Mouse (Mus musculus) forebrain, postnatal 0 days (tissue): ENCODE data around the gene Sox5. TPM values are rescaled to one million over a fixed set of nuclear protein-coding genes. Genes with fewer than 3 reads are reported as not detected.

Source experiments
- ATAC-seq: fragments of 200-750 bp; cut with Nextera tagmentation; 2 replicates; pipeline ENCODE4 v1.8.0; 2017; ENCODE audit warnings: mild to moderate bottlenecking, moderate library complexity
- DNase-seq: peaks from one replicate; pipeline ENCODE4 v3.0.0-alpha.2; 2015
- H3K27ac ChIP-seq: fragments of 300-500 bp; sonication (generic); 2 replicates; pipeline ENCODE4 v1.5.1; 2014; ENCODE audit warnings: low read depth, mild to moderate bottlenecking, antibody characterized with exemption, low read length, moderate library complexity, mixed read lengths
- H3K27me3 ChIP-seq: fragments of 300-500 bp; sonication (generic); 2 replicates; pipeline ENCODE4 v1.6.1; 2014; ENCODE audit warnings: mild to moderate bottlenecking, low read length, mixed read lengths; ENCODE audit not compliant: insufficient read depth
- H3K36me3 ChIP-seq: fragments of 300-500 bp; sonication (generic); 2 replicates; pipeline ENCODE4 v1.6.1; 2014; ENCODE audit warnings: mild to moderate bottlenecking, moderate library complexity; ENCODE audit not compliant: insufficient read depth
- H3K4me1 ChIP-seq: fragments of 300-500 bp; sonication (generic); 2 replicates; pipeline ENCODE4 v1.6.1; 2014; ENCODE audit warnings: antibody characterized with exemption; ENCODE audit not compliant: insufficient read depth
- H3K4me2 ChIP-seq: fragments of 300-500 bp; sonication (generic); 2 replicates; pipeline ENCODE4 v1.6.1; 2014; ENCODE audit warnings: low read depth, mild to moderate bottlenecking, moderate library complexity
- H3K4me3 ChIP-seq: fragments of 300-500 bp; sonication (generic); 2 replicates; pipeline ENCODE4 v1.5.1; 2014; ENCODE audit warnings: low read depth, low read length, mixed read lengths
- H3K9ac ChIP-seq: fragments of 300-500 bp; sonication (generic); 2 replicates; pipeline ENCODE4 v1.6.1; 2014; ENCODE audit warnings: mild to moderate bottlenecking
- H3K9me3 ChIP-seq: fragments of 300-500 bp; sonication (generic); 2 replicates; pipeline ENCODE4 v1.6.1; 2016; ENCODE audit warnings: low read length
- CTCF ChIP-seq: sonication (generic); IDR thresholded peaks from 2 replicates; pipeline ENCODE4 v1.5.1; 2016; ENCODE audit warnings: antibody characterized with exemption, control low read depth, low read depth
- WGBS: fragments of 180-500 bp; shearing (Covaris S2); extraction: QIAGEN DNeasy Blood & Tissue Kit; methylation state at CpG from one replicate; pipeline ENCODE4 v1.1.7; 2014; 5-methylcytosine and 5-hydroxymethylcytosine counted together
- polyA plus RNA-seq: library from polyadenylated mRNA; unstranded; fragments of >200 nt; fragmentation: Nextera tagmentation; extraction: Ambion mirVana; gene quantifications from 2 replicates; pipeline ENCODE4 v1.2.1, GENCODE M21; 2015
- total RNA-seq: library from RNA; depleted of rRNA; stranded (reverse); fragments of >200 nt; gene quantifications from 2 replicates; pipeline ENCODE4 v1.2.3, GENCODE M21; 2014

The Sox5 gene
- total and polyA plus RNA-seq, 2 experiments from 2014 or later: 31.6 to 62.8 TPM

DNA sequence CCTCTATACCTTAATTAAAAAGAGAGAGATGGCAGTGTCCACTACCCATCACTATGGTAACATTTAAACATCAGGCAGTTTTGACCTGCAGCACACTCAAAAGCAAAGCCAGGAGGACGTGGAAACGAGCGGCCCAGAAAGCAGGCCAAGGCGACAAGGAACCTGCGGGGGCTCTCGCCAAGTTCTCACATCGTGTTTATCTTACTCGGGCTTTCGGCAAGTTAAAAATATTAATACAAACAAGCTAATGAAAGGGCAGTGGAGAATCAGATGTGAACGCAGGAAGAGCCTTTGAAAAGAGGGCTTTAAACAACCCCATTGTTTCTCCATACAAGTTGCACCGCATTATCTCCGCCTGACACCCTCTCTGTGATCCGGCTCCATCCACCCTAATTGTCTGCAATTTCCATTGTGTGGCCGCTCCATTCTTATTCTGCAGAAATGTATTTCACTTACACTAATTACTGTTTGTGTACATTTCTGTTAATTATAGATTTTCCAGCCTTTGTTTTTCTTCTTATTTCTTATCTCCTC is 444.3 kb downstream of the Sox5 start:
- H3K27ac ChIP-seq: no peak overlapping the region
- ATAC-seq (0 out of 2 replicates have a peak, but pooled peaks have one; percentile 12), DNase-seq (peak; percentile 29)
- TF ChIP-seq CTCF: no peak
- peak overlapping the region; percentile 33 for H3K4me2 ChIP-seq
- H3K27me3 ChIP-seq: no peaks in the 10 kb centered on the region
- 0 out of 2 replicates have a peak overlapping the region, but pooled peaks have one; percentile 14 for H3K9ac ChIP-seq
- 8% methylated on average over 14 of the region's 14 CpGs for WGBS
- H3K4me1 ChIP-seq: peaks cover 12% of the 10 kb centered on the region
- no peaks in the 10 kb centered on the region for H3K9me3 ChIP-seq
- H3K4me3 ChIP-seq: no peak overlapping the region
- H3K36me3 ChIP-seq: no peaks in the 10 kb centered on the region

- no peaks in the 10 kb centered on the region for H3K27me3 ChIP-seq
- no peaks in the 10 kb centered on the region for H3K36me3 ChIP-seq
- DNase-seq (no peak), ATAC-seq (no peak)
- no peak overlapping the region for H3K27ac ChIP-seq
- H3K4me1 ChIP-seq: peaks cover 12% of the 10 kb centered on the region
- H3K9me3 ChIP-seq: no peaks in the 10 kb centered on the region
- no peak overlapping the region for H3K9ac ChIP-seq
- H3K4me2 ChIP-seq: no peak overlapping the region
- H3K4me3 ChIP-seq: no peak overlapping the region
- 93% methylated on average over 4 of the region's 4 CpGs for WGBS
- TF ChIP-seq CTCF: no peak
Observed at GRCm38 (mm10) chr6:144336789-144337188, 445.0 kb downstream of the Sox5 start.

GRCm38 (mm10) chr6:144333146-144333545 is 448.6 kb downstream of the Sox5 start:
- Histone ChIP-seq H3K4me2 (no peak overlapping the region), H3K27ac (no peak overlapping the region), H3K36me3 (no peaks in the 10 kb centered on the region), H3K4me1 (peaks cover 8% of the 10 kb centered on the region), H3K27me3 (no peaks in the 10 kb centered on the region), H3K9me3 (no peaks in the 10 kb centered on the region), H3K4me3 (no peak overlapping the region), H3K9ac (no peak overlapping the region)
- 92% methylated on average over 4 of the region's 4 CpGs for WGBS
- DNase-seq: no peak
- no peak for ATAC-seq
- TF ChIP-seq CTCF: no peak

GRCm38 (mm10) chr6:144332027-144332426 is 449.8 kb downstream of the Sox5 start:
- H3K27me3 ChIP-seq: no peaks in the 10 kb centered on the region
- no peak overlapping the region for H3K27ac ChIP-seq
- H3K4me2 ChIP-seq: no peak overlapping the region
- H3K4me3 ChIP-seq: no peak overlapping the region
- no peak overlapping the region for H3K9ac ChIP-seq
- WGBS: 93% methylated on average over 4 of the region's 4 CpGs
- no peaks in the 10 kb centered on the region for H3K4me1 ChIP-seq
- H3K36me3 ChIP-seq: no peaks in the 10 kb centered on the region
- H3K9me3 ChIP-seq: no peaks in the 10 kb centered on the region
- TF ChIP-seq CTCF: no peak
- DNase-seq (no peak), ATAC-seq (no peak)

DNA sequence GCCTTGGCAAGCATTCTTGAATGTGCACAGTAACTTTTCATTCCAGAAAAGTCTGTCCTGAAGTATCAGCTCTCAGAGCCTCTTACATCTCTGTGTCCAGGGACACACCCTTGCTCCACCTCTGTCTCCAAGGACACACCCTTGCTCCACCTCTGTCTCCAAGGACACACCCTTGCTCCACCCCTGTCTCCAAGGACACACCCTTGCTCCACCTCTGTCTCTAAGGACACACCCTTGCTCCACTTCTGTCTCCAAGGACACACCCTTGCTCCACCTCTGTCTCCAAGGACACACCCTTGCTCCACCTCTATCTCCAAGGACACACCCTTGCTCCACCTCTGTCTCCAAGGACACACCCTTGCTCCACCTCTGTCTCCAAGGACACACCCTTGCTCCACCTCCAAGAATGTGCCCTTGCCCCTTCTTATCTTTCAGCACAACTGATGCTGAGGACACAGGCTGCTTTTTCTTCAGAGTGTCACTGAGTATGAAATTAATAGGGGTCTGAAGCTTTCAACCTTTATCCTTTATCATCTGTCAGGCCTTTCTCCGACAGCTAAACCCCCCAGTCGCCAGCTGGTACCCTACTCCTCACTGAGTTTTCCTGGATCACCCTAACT is 452.4 kb downstream of the Sox5 start:
- Histone ChIP-seq H3K27me3 (no peaks in the 10 kb centered on the region), H3K4me1 (no peaks in the 10 kb centered on the region), H3K36me3 (no peaks in the 10 kb centered on the region), H3K9ac (no peak overlapping the region), H3K27ac (no peak overlapping the region), H3K4me2 (no peak overlapping the region), H3K4me3 (no peak overlapping the region), H3K9me3 (no peaks in the 10 kb centered on the region)
- no peak for TF ChIP-seq CTCF
- DNase-seq (no peak), ATAC-seq (no peak)
- WGBS: 87% methylated on average over 2 of the region's 2 CpGs

DNA sequence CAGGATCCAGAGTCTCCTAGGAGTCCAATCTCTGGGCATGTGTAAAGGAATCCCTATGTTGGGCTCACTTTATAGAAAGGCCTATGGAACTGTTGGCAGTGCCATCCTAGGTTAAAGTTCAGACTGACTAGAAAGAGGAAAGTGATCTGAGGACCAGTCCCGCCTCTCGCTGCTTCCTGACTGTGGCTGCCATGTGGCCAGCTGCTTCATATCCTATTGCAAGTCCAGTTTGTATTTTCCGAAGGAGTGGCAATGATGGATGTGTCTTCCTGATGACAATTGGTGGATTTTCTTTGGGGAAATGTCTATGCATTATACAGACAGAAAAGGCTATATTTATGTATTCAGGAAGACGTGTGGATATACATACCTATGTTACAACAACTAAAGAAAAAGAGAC is 453.0 kb downstream of the Sox5 start:
- Histone ChIP-seq H3K4me1 (no peaks in the 10 kb centered on the region), H3K36me3 (no peaks in the 10 kb centered on the region), H3K27me3 (no peaks in the 10 kb centered on the region), H3K9me3 (no peaks in the 10 kb centered on the region), H3K4me2 (no peak overlapping the region), H3K27ac (no peak overlapping the region), H3K4me3 (no peak overlapping the region), H3K9ac (no peak overlapping the region)
- WGBS: 96% methylated on average over 4 of the region's 4 CpGs
- DNase-seq (no peak), ATAC-seq (no peak)
- no peak for TF ChIP-seq CTCF

DNA sequence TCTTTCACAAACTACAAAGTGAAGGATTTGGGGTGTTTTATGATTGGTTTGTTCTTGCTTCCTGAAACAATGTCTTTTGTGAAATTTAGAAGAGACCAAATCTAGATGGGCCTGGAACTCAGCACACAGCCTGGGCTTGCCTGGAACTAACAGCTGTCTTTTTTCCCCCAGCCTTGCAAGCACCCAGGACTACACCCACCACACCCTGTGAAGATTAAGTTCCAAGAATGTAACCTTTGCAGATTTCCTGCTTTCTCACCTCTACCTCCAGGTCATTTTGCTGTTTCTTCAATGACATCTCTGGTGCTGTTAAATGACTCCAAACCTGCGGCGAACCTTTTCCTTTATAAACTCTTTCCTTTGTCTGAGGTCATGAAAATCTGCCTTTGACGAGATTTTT is 455.0 kb downstream of the Sox5 start:
- H3K4me1 ChIP-seq: no peaks in the 10 kb centered on the region
- no peak for ATAC-seq
- WGBS: 77% methylated on average over 3 of the region's 3 CpGs

More for the DNA sequence above, 455.0 kb downstream of the Sox5 start:
- no peaks in the 10 kb centered on the region for H3K36me3 ChIP-seq
- no peak overlapping the region for H3K4me3 ChIP-seq
- no peak overlapping the region for H3K4me2 ChIP-seq
- H3K9ac ChIP-seq: no peak overlapping the region
- H3K9me3 ChIP-seq: no peaks in the 10 kb centered on the region
- no peak for DNase-seq
- H3K27me3 ChIP-seq: no peaks in the 10 kb centered on the region
- TF ChIP-seq CTCF: no peak
- H3K27ac ChIP-seq: no peak overlapping the region
